Mouse (Mus musculus) macrophage (primary cell): Measurements from ENCODE around the gene Akr1b8. TPM values are rescaled to one million over a fixed set of nuclear protein-coding genes. Genes with fewer than 3 reads are reported as not detected.
"Not testable (repeated sequence)": the region's sequence is repeated elsewhere in the genome, so short reads cannot be mapped to it uniquely, and the experiment has no call there.

ENCODE experiments used
- H3K27ac ChIP-seq: fragments of 350-480 bp; formaldehyde crosslinking; 2 replicates; pipeline ENCODE4 v1.9.0; 2021
- H3K36me3 ChIP-seq: fragments of 350-480 bp; formaldehyde crosslinking; 2 replicates; pipeline ENCODE4 v1.9.0; 2021; ENCODE audit errors: inconsistent target
- H3K4me3 ChIP-seq: fragments of 350-480 bp; formaldehyde crosslinking; 2 replicates; pipeline ENCODE4 v1.9.0; 2021; ENCODE audit errors: inconsistent target
- H3K79me2 ChIP-seq: fragments of 350-480 bp; formaldehyde crosslinking; 2 replicates; pipeline ENCODE4 v1.9.0; 2021; ENCODE audit errors: inconsistent target
- WGBS: methylation state at CpG from one replicate; pipeline ENCODE4 v1.1.7; 2026; ENCODE audit warnings: inconsistent platforms; ENCODE audit not compliant: missing documents; 5-methylcytosine and 5-hydroxymethylcytosine counted together
- polyA plus RNA-seq: library from polyadenylated mRNA; stranded (reverse); fragments of 250-400 nt; gene quantifications from 3 replicates; pipeline ENCODE4 v1.2.4, GENCODE M21; 2018; ENCODE audit warnings: inconsistent platforms

Akr1b8 gene
- polyA plus RNA-seq, 1 experiment from 2014 or later = 28.5 TPM

GRCm38 (mm10) chr6:34400696-34401095 is 46.8 kb downstream of the Akr1b8 start:
- H3K27ac ChIP-seq = no peak overlapping the region
- H3K79me2 ChIP-seq = no peaks in the 10 kb centered on the region
- no peak overlapping the region for H3K4me3 ChIP-seq
- peaks cover 17% of the 10 kb centered on the region; the same call in 1 of the 2 replicates for H3K36me3 ChIP-seq
- WGBS = 95% methylated on average over 2 of the region's 2 CpGs

GRCm38 (mm10) chr6:34406746-34407145 is 52.8 kb downstream of the Akr1b8 start:
- 96% methylated on average over 4 of the region's 4 CpGs for WGBS
- Histone ChIP-seq H3K4me3 (no peak overlapping the region), H3K36me3 (no peaks in the 10 kb centered on the region), H3K79me2 (no peaks in the 10 kb centered on the region), H3K27ac (no peak overlapping the region)

DNA sequence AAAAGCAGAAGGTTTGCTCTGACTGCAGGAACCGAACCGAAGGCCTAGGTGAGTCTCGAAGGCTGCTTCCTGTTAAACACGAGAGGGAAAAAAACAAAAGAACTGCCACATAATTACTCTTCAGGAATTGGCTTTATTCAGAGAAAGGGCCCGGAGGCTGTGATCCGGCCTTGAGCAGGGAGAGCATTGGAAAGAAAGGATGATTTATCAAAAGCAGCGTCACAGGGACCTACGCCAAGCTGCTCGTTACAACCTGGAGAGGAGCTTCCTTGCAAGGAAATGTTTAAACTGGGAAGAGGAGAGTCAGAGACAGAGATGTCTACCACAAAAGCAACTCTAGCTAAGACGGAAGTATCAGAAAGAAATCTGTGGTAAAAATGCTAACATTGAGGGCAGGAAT is 53.5 kb downstream of the Akr1b8 start:
- Histone ChIP-seq H3K79me2 (no peaks in the 10 kb centered on the region), H3K36me3 (no peaks in the 10 kb centered on the region), H3K4me3 (no peak overlapping the region), H3K27ac (no peak overlapping the region)
- WGBS = 95% methylated on average over 9 of the region's 10 CpGs

GRCm38 (mm10) chr6:34412023-34412422 is 58.1 kb downstream of the Akr1b8 start, which contains the start of gene Akr1b7:
Akr1b7 (plus strand) TSS chr6:34412334.
- 46% methylated on average over 6 of the region's 6 CpGs for WGBS
- Histone ChIP-seq H3K4me3 (no peak within 1 kb of the TSS), H3K36me3 (no peaks in the 10 kb centered on the region), H3K27ac (no peak within 1 kb of the TSS), H3K79me2 (no peaks in the 10 kb centered on the region)

DNA sequence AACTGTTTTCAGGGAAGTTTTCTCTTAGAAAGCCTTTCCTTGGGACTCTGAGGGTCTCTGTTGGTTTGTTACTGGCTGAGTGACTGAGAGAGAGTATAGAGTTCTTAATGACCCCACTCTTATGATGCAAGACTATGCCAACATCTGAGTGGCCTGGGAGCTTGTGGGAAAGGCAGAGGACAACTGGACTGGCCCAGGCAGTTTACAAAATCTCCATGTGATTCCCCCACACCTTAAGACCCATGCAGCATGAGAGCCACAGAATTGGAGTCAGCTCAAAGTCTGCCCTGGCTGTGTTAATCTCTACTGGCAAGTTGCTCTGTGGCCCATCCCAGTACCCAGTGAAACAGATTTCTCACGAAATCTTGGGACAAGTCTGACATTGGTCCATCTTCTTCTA is 58.8 kb downstream of the Akr1b8 start:
- no peaks in the 10 kb centered on the region for H3K79me2 ChIP-seq
- 89% methylated on average over 1 of the region's 1 CpGs for WGBS
- no peak overlapping the region for H3K27ac ChIP-seq
- H3K4me3 ChIP-seq = no peak overlapping the region
- no peaks in the 10 kb centered on the region for H3K36me3 ChIP-seq

DNA sequence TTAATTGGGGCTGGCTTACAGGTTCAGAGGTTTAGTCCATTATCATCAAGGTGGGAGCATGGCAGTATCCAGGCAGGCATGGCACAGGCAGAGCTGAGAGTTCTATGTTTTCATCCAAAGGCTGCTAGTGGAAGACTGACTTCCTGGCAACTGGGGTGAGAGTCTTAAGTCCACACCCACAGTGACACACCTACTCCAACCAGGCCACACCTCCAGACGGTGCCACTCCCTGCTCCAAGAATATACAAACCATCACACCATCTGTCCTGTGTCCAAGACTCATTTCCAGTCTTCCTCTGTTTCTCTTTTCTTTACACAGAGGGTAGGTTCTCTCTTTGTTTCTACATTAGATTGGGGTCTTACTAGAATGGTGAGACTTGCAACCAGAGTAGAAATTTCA is 59.5 kb downstream of the Akr1b8 start:
- WGBS = 86% methylated on average over 1 of the region's 1 CpGs

GRCm38 (mm10) chr6:34416521-34416920 is 62.6 kb downstream of the Akr1b8 start:
- Histone ChIP-seq H3K36me3 (no peaks in the 10 kb centered on the region), H3K79me2 (no peaks in the 10 kb centered on the region), H3K27ac (no peak overlapping the region), H3K4me3 (no peak overlapping the region)
- 97% methylated on average over 2 of the region's 2 CpGs for WGBS

More for the DNA sequence above, 59.5 kb downstream of the Akr1b8 start:
- not testable (repeated sequence) for H3K79me2 ChIP-seq, H3K4me3 ChIP-seq, H3K36me3 ChIP-seq, H3K27ac ChIP-seq

Other genes with a start within 250 kb of the Akr1b8 start
- 32.1 to 39.4 TPM (median 37.6 TPM) in 3 replicates for gene Slc35b4, start 177.0 kb upstream of the Akr1b8 start, polyA plus RNA-seq
- gene Akr1b3, start 36.6 kb upstream of the Akr1b8 start, polyA plus RNA-seq = 115 to 197 TPM (median 149 TPM) in 3 replicates
- gene Akr1b10, start 30.1 kb downstream of the Akr1b8 start, polyA plus RNA-seq = 47.7 to 57.8 TPM (median 55.7 TPM) in 3 replicates
- gene Akr1b7, start 58.2 kb downstream of the Akr1b8 start, polyA plus RNA-seq = not detected in 3 replicates
- gene Bpgm, start 122.1 kb downstream of the Akr1b8 start, polyA plus RNA-seq = 7.3 to 9.9 TPM (median 8.1 TPM) in 3 replicates
- 0.71 to 4.8 TPM (median 1.5 TPM) in 3 replicates for gene Cald1, start 244.4 kb downstream of the Akr1b8 start, polyA plus RNA-seq